Mouse (Mus musculus): ENCODE data around the gene Tamm41. TPM values are rescaled to one million over a fixed set of nuclear protein-coding genes. Genes with fewer than 3 reads are reported as not detected.

Gene Tamm41
- polyA plus RNA-seq, 1 experiment from 2014 or later: 41.9 TPM

DNA sequence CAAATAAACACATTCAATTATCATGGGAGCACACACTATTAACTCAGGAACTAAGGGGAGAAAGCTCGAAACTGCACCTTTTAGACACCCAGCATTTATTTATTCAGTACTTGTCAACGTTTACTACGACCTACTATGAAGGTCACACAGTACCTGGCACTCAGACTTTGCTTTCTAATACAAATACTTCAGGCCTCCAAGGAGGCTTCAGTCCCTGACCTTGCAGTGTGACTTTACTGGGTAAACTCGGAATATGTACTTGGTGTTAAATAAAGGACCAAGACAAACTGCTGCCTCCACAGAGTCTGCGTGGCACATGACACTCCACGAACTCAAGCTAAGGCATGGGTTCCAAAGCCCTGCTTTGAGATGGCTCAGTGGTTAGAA, 78.7 kb downstream of the Tamm41 start:
- WGBS (ENCODE audit: insufficient replicate concordance): 61% methylated on average over 6 of the region's 6 CpGs
- H3K36me3 ChIP-seq: no peaks in the 10 kb centered on the region
- no peak overlapping the region for H3K4me2 ChIP-seq
- no peaks in the 10 kb centered on the region for H3K9me3 ChIP-seq (replicated peaks)
- ATAC-seq (ENCODE audit: low read depth) (no peak), DNase-seq (no peak)
- H3K4me1 ChIP-seq (replicated peaks): no peaks in the 10 kb centered on the region
- 0 out of 2 replicates have a peak, but pooled peaks cover 5% of the 10 kb centered on the region for H3K27me3 ChIP-seq
- H3K27ac ChIP-seq: no peak overlapping the region
- no peak overlapping the region for H3K9ac ChIP-seq
- H3K4me3 ChIP-seq (replicated peaks): no peak overlapping the region

DNA sequence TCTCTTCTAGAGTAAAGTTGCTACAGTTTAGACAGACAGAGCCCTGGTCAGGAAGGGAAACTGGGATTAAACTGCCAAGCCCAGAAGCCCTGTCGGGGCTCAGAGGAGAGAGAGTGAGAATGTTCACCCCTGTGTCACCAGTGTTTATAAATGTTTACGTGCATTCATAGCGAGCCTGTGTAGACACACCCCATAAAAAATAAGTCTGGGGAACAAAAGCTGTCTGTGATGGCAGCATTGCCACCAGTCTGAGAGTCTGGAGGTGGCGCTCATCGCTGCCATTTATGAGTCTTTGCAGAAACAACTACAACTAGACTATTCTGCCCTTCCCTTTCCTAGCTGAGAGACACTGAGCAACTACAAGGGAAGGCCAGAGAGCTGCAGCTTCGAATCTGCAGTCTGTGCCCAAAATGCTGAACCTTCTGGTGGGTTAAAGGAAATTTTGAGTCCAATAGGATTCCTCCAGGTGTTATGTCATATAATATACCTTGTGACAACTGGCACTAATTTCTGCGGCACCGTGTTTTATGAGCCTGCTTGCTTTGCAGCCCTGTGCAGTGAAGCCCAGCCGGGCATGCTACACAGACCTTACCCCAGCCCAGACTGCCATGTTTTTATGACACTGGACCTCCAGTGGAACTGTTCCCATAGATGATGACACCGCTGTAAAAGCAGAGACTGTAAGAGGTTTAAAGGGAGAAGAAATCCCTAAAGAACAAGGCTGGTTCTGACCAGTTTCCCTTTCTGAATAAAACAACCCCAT, 79.2 kb downstream of the Tamm41 start:
- no peaks in the 10 kb centered on the region for H3K9me3 ChIP-seq (replicated peaks)
- no peak overlapping the region for H3K4me3 ChIP-seq (replicated peaks)
- H3K27me3 ChIP-seq: 0 out of 2 replicates have a peak, but pooled peaks cover 1% of the 10 kb centered on the region
- no peaks in the 10 kb centered on the region for H3K36me3 ChIP-seq
- 72% methylated on average over 10 of the region's 10 CpGs for WGBS (ENCODE audit: insufficient replicate concordance)
- no peak overlapping the region for H3K9ac ChIP-seq
- no peaks in the 10 kb centered on the region for H3K4me1 ChIP-seq (replicated peaks)
- H3K27ac ChIP-seq: no peak overlapping the region
- DNase-seq: no peak
- no peak overlapping the region for H3K4me2 ChIP-seq
- no peak for ATAC-seq (ENCODE audit: low read depth)

DNA sequence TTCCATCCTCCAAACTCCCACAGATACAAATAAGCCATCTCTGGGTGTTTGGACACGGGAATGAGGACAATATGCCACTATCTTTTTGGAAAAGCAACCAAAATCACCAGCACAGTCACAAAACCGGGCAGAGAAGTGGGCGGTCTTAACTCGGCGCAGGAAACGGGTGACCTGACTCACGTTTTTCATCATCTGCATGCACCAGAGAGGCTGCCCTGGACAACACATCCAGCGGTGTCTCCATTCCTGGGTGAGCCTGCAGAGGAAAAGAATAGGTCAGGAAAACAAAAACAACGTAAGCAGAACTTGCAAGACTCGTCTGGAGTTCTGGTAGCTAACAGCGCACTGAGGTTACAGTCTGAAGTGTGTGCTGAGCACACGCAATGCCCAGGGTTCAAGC, 79.9 kb downstream of the Tamm41 start:
- Histone ChIP-seq H3K36me3 (no peaks in the 10 kb centered on the region), H3K9ac (no peak overlapping the region), H3K4me3 (replicated peaks) (no peak overlapping the region), H3K4me2 (no peak overlapping the region), H3K27ac (no peak overlapping the region), H3K9me3 (replicated peaks) (no peaks in the 10 kb centered on the region), H3K4me1 (replicated peaks) (no peaks in the 10 kb centered on the region), H3K27me3 (no peaks in the 10 kb centered on the region)
- DNase-seq (no peak), ATAC-seq (ENCODE audit: low read depth) (no peak)
- WGBS (ENCODE audit: insufficient replicate concordance): 57% methylated on average over 12 of the region's 12 CpGs

DNA sequence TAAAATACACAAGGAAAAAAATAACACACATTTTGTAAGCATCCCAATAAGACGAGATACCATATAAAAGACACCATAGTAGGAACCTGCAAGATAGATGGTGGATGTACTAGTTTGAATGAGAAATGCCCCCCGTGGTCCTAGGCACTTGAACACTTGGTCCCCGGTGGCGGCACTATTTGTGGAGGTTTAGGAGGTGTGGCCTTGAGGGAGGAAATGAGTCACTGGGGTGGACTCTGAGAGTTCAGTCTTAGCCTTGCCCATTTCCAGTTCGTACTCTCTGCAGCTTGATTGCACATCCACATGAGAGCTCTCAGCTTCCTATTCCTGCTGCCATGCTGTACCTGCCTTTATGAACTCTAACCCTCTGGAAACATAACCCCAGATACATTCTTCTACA, 83.2 kb downstream of the Tamm41 start:
- 40% methylated on average over 5 of the region's 5 CpGs for WGBS (ENCODE audit: insufficient replicate concordance)
- no peaks in the 10 kb centered on the region for H3K9me3 ChIP-seq (replicated peaks)
- DNase-seq: no peak

More for the DNA sequence above, 83.2 kb downstream of the Tamm41 start:
- no peak overlapping the region for H3K4me3 ChIP-seq (replicated peaks)
- H3K27ac ChIP-seq: no peak overlapping the region
- H3K27me3 ChIP-seq: no peaks in the 10 kb centered on the region
- no peaks in the 10 kb centered on the region for H3K4me1 ChIP-seq (replicated peaks)
- H3K4me2 ChIP-seq: no peak overlapping the region
- H3K9ac ChIP-seq: no peak overlapping the region
- ATAC-seq (ENCODE audit: low read depth): no peak
- no peaks in the 10 kb centered on the region for H3K36me3 ChIP-seq

Other genes with a start within 250 kb of the Tamm41 start
- gene Vgll4, start 67.9 kb downstream of the Tamm41 start, polyA plus RNA-seq (2015; fragmentation: Nextera tagmentation; extraction: Ambion mirVana): 13.9 and 14.6 TPM in 2 replicates
- gene Syn2, start 97.0 kb upstream of the Tamm41 start, polyA plus RNA-seq (2015; fragmentation: Nextera tagmentation; extraction: Ambion mirVana): 0.08 and 0.09 TPM in 2 replicates
- not detected in 2 replicates for gene Gm17482, start 189.5 kb upstream of the Tamm41 start, polyA plus RNA-seq (2015; fragmentation: Nextera tagmentation; extraction: Ambion mirVana)
- 0.02 and 0.03 TPM in 2 replicates for gene Timp4, start 214.3 kb upstream of the Tamm41 start, polyA plus RNA-seq (2015; fragmentation: Nextera tagmentation; extraction: Ambion mirVana)

All from liver, embryonic 13.5 days (tissue).